Mouse (Mus musculus): ENCODE data around the gene Cmklr1.

DNA sequence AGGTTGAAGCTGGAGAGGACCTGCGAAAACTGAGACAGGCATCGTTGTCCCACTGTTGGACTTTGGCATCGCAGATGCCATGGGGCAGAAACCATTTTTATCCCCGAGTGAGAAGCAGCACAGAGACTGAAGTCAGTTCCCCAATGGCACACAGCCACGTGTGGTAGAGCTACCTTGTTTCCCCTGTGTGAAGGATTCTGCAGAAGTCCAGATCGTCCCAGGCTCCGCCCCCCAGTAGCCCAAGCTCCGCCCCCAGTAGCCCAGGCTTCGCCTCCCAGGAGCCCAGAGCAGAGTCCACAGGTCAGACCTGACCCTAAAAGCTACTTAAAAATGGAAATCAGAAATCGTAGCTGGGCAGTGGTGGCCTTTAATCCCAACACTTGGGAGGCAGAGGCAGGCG, 4.0 kb upstream of the Cmklr1 start:
- TF ChIP-seq CTCF (IDR thresholded peaks at IDR 0.05): no peak
- no peak for TF ChIP-seq POLR2A (IDR thresholded peaks at IDR 0.05; ENCODE audit: insufficient read depth, low read depth, low read length)
- no peak for TF ChIP-seq EP300 (IDR thresholded peaks at IDR 0.05; ENCODE audit: insufficient read depth, low read depth, low read length)
